Mouse (Mus musculus): ENCODE results near the gene H2-Ab1.
"Not testable (repeated sequence)": the region's sequence is repeated elsewhere in the genome, so short reads cannot be mapped to it uniquely, and the experiment has no call there.

Gene H2-Ab1

DNA sequence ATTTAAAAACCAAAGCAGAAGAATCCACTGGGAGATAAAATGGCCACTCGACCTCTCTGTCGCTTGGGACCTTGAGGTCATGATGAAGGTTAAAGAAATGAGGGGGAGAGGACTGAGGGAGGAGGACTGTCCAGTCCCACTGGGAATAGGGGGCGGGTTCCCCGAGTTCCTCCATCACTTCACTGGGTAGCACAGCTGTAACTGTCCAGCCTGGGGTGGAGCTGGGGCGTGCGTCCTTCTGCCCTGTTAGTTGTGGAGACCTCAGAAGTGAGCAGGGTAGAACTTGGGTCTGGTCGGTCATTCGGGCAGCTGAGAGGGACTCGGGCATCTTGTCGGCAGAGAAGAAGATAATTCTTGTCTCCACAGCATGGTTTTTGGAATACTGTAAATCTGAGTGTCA is 51.7 kb downstream of the H2-Ab1 start:
- no peak for DNase-seq (ENCODE audit: low read depth, low spot score)

DNA sequence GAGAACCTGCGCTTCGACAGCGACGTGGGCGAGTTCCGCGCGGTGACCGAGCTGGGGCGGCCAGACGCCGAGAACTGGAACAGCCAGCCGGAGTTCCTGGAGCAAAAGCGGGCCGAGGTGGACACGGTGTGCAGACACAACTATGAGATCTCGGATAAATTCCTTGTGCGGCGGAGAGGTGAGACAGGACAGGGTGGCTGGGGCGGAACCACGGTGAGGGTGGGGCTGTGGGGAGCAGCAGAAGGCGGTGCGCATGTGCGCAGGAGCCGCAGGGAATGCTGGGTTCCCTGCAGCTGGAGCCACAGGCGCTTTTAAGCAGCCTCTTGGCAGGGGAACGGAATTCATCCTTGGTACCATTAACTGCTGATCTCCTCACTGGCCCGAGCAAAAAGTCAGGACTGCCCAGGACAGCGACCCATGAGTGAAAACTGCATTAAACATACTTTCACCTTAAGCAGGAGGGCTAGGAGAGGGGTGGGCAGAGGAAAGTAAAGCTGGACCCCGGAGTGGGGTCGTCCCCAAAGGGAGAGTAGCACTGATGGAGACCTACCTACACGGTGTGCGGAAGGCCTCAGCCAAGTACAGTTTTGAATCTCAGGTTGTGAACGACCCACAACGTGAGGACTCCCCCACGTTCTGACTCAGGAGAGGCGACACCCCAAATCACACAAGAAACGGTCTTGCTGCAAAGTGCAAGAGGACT is 52.3 kb downstream of the H2-Ab1 start:
- DNase-seq (ENCODE audit: low read depth, low spot score) = peak; percentile 63

- not testable (repeated sequence) for DNase-seq (ENCODE audit: low read depth, low spot score)
Observed at GRCm38 (mm10) chr17:34310526-34310925, 53.0 kb downstream of the H2-Ab1 start.

GRCm38 (mm10) chr17:34312185-34312584 is 54.7 kb downstream of the H2-Ab1 start:
- DNase-seq (ENCODE audit: low read depth, low spot score) = no peak

DNA sequence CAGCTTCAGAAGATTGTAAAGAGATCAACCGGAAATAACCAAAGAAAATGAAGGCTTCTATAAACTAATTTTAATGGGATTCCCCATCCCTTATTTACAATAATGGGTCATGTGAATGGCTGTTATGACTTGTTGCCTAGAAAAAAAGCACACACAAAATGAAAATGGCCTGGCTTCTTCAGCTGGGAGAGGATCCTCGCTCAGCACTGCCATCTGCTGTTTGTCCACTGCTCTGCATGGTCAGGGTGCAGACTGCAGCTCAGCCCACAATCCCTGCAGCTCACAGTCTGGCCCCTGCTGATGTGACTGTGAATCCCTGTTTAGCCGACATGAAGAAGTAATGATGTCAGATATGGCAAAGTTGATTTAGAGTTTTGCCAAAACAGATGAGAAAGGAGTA is 55.9 kb downstream of the H2-Ab1 start:
- DNase-seq (ENCODE audit: low read depth, low spot score) = peak; percentile 26

DNA sequence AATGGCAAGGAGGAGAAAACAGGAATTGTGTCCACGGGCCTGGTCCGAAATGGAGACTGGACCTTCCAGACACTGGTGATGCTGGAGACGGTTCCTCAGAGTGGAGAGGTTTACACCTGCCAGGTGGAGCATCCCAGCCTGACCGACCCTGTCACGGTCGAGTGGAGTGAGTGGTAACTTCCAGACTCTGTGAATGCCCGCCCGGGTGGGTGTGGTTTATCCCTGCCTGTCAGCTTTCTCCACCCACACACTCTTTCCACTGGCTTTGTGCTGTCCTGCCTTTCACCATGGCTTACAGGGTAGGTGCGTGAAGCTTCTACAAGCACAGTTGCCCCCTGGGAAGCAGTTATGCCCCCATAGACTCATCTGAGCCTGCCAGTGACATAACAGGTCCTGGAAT is 56.8 kb downstream of the H2-Ab1 start:
- DNase-seq (ENCODE audit: low read depth, low spot score) = no peak

GRCm38 (mm10) chr17:34315512-34315911 is 58.0 kb downstream of the H2-Ab1 start:
- DNase-seq (ENCODE audit: low read depth, low spot score) = no peak

GRCm38 (mm10) chr17:34316697-34317096 is 59.2 kb downstream of the H2-Ab1 start:
- no peak for DNase-seq (ENCODE audit: low read depth, low spot score)

DNA sequence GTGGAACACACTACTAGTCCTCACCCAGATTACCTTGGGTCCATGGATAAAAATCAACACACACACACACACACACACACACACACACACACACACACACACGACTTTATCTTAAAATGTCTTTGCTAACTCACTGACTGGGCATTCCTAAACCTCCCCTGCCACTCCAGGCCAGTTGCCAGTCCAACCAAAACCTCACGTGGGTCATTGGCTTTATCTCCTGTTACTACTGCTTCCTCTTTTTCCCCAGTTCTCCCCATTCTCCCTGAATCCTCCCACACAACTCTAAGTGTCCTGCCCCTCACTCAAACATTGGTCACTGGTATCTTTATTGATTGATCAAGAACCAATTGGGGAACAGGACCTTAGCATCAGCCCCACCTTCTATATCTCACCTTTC is 59.8 kb downstream of the H2-Ab1 start:
- DNase-seq (ENCODE audit: low read depth, low spot score) = no peak

Data from telencephalon, adult 2 months (tissue).